Mouse (Mus musculus) myocyte (in vitro differentiated cells): ENCODE measurements around the gene Sdccag8.

Source experiments
- E2F4 ChIP-seq: IDR thresholded peaks from one replicate; pipeline ENCODE4 v1.6.1; 2011; ENCODE audit warnings: mild to moderate bottlenecking, control low read depth, moderate library complexity; ENCODE audit not compliant: insufficient read depth
- MAX ChIP-seq: IDR thresholded peaks from one replicate; pipeline ENCODE4 v1.6.1; 2011; ENCODE audit warnings: low read depth, mild to moderate bottlenecking, control low read depth
- MYOD1 ChIP-seq, 3 experiments: IDR thresholded peaks; one replicate each; pipeline ENCODE4 v1.6.1; 2011; ENCODE audit warnings: control low read depth in 2 of 3, low read depth in 2 of 3, mild to moderate bottlenecking in 2 of 3, moderate library complexity in 1 of 3; ENCODE audit not compliant: insufficient read length in 2 of 3, control insufficient read depth in 1 of 3
- MYOG ChIP-seq, 3 experiments: IDR thresholded peaks; one replicate each; pipeline ENCODE4 v1.6.1; 2011; ENCODE audit warnings: control low read depth in 2 of 3, low read depth in 2 of 3, mild to moderate bottlenecking in 2 of 3; ENCODE audit not compliant: insufficient read length in 2 of 3, control insufficient read depth in 1 of 3, insufficient read depth in 1 of 3
- POLR2A ChIP-seq: IDR thresholded peaks from one replicate; pipeline ENCODE4 v1.6.1; 2011; ENCODE audit warnings: low read depth, mild to moderate bottlenecking, control low read depth, moderate library complexity; ENCODE audit not compliant: insufficient read length
- POLR2AphosphoS2 ChIP-seq: IDR thresholded peaks from one replicate; pipeline ENCODE4 v1.6.1; 2011; ENCODE audit warnings: low read depth, control low read depth; ENCODE audit not compliant: insufficient read length
- TCF12 ChIP-seq: IDR thresholded peaks from one replicate; pipeline ENCODE4 v1.6.1; 2011; ENCODE audit warnings: mild to moderate bottlenecking, control low read depth; ENCODE audit not compliant: poor library complexity, insufficient read depth, severe bottlenecking
- USF1 ChIP-seq: IDR thresholded peaks from one replicate; pipeline ENCODE4 v1.6.1; 2011; ENCODE audit warnings: low read depth, mild to moderate bottlenecking, control low read depth, moderate library complexity

DNA sequence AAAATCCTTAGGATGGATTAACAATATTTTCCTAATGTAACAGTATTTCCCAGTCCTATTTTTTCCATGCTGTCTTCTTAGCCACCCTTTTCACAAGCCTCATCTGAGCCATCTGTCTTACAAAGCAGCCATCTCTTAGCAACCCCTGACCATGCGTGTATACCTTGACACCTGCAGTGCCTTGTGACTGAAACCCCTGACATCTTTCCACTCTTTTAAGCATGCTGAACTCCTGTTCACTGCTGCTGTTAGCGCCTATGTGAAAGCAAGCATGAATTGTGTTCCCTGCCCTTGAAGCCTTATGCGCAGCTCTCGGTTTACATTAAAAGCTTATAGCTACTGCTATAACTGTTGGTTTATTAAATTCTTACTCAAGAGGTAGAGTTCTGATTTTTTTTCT lies 10.6 kb downstream of the Sdccag8 start:
- TF ChIP-seq POLR2AphosphoS2 (no peak), POLR2A (no peak), USF1 (no peak), MAX (no peak), TCF12 (no peak), MYOD1 (IDR thresholded peaks at IDR 0.05; ENCODE audit: control insufficient read depth in 1 of 3, insufficient read length in 2 of 3, low read depth in 2 of 3) (no peak), E2F4 (no peak), MYOG (IDR thresholded peaks at IDR 0.05; ENCODE audit: control insufficient read depth in 1 of 3, insufficient read depth in 1 of 3, insufficient read length in 2 of 3, low read depth in 2 of 3) (no peak)
